Mouse (Mus musculus): ENCODE measurements at regions not wholly inside any gene's neighbourhood (a gene's known extent, or its start where the extent isn't known, plus 50 kb on each side); places are given as distances from the start of the nearest gene placed in this dataset.

GRCm38 (mm10) chr8:100769617-100770016 lies 1353.3 kb upstream of the Cdh8 start:
- TF ChIP-seq RCOR1 (conservative IDR thresholded peaks at IDR 0.05; ENCODE audit: low read depth, low read length): no peak
- no peak for TF ChIP-seq ELF1 (IDR thresholded peaks at IDR 0.05; ENCODE audit: low read depth, low read length)
- TF ChIP-seq USF2 (conservative IDR thresholded peaks at IDR 0.05; ENCODE audit: low read depth, low read length): no peak
- no peak for TF ChIP-seq POLR2A (IDR thresholded peaks at IDR 0.05; ENCODE audit: low read depth, low read length)
- no peak for TF ChIP-seq CTCF (conservative IDR thresholded peaks at IDR 0.05 in 1 of 2, IDR thresholded peaks at IDR 0.05 in 1 of 2; ENCODE audit: low read depth in 2 of 2, low read length in 2 of 2)
- no peak for TF ChIP-seq EP300 (IDR thresholded peaks at IDR 0.05; ENCODE audit: low read length)

Data from CH12.LX (cell line).